Mouse (Mus musculus) hindbrain, embryonic 14.5 days (tissue): ENCODE data around the gene Rapsn. TPM values are rescaled to one million over a fixed set of nuclear protein-coding genes. Genes with fewer than 3 reads are reported as not detected.
"Not testable (repeated sequence)": the region's sequence is repeated elsewhere in the genome, so short reads cannot be mapped to it uniquely, and the experiment has no call there.

Source experiments
- ATAC-seq: fragments of 200-750 bp; cut with Nextera tagmentation; 2 replicates; pipeline ENCODE4 v1.8.0; 2017; ENCODE audit warnings: moderate number of reproducible peaks, mild to moderate bottlenecking, moderate TSS enrichment, moderate library complexity; ENCODE audit not compliant: low FRiP score
- DNase-seq: peaks from one replicate; pipeline ENCODE4 v3.0.0-alpha.2; 2015; ENCODE audit warnings: low spot score
- H3K27ac ChIP-seq: fragments of 300-500 bp; sonication (generic); 2 replicates; pipeline ENCODE4 v1.5.1; 2014; ENCODE audit warnings: mild to moderate bottlenecking, moderate library complexity
- H3K27me3 ChIP-seq: fragments of 300-500 bp; sonication (generic); 2 replicates; pipeline ENCODE4 v1.6.1; 2014; ENCODE audit warnings: mild to moderate bottlenecking, low read length, mixed read lengths; ENCODE audit not compliant: control insufficient read depth, insufficient read depth
- H3K36me3 ChIP-seq: fragments of 300-500 bp; sonication (generic); replicated peaks from 2 replicates; pipeline ENCODE4 v1.6.1; 2014; ENCODE audit not compliant: control insufficient read depth, insufficient read depth
- H3K4me1 ChIP-seq: fragments of 300-500 bp; sonication (generic); replicated peaks from 2 replicates; pipeline ENCODE4 v1.6.1; 2014; ENCODE audit warnings: antibody characterized with exemption, low read length, mixed read lengths; ENCODE audit not compliant: control insufficient read depth, insufficient read depth
- H3K4me2 ChIP-seq: fragments of 300-500 bp; sonication (generic); replicated peaks from 2 replicates; pipeline ENCODE4 v1.6.1; 2014; ENCODE audit warnings: mild to moderate bottlenecking, moderate library complexity
- H3K4me3 ChIP-seq: fragments of 300-500 bp; sonication (generic); replicated peaks from 2 replicates; pipeline ENCODE4 v1.5.1; 2014; ENCODE audit warnings: mild to moderate bottlenecking, low read length
- H3K9ac ChIP-seq: fragments of 300-500 bp; sonication (generic); 2 replicates; pipeline ENCODE4 v1.6.1; 2014
- H3K9me3 ChIP-seq: fragments of 300-500 bp; sonication (generic); 2 replicates; pipeline ENCODE4 v1.6.1; 2016; ENCODE audit warnings: low read length; ENCODE audit not compliant: control insufficient read depth
- WGBS: fragments of 180-500 bp; shearing (Covaris S2); extraction: QIAGEN DNeasy Blood & Tissue Kit; methylation state at CpG from one replicate; pipeline ENCODE4 v1.1.7; 2014; 5-methylcytosine and 5-hydroxymethylcytosine counted together
- polyA plus RNA-seq: library from polyadenylated mRNA; unstranded; fragments of >200 nt; fragmentation: Nextera tagmentation; extraction: Ambion mirVana; gene quantifications from 2 replicates; pipeline ENCODE4 v1.2.1, GENCODE M21; 2014

Rapsn gene
- 0.97 and 1.1 TPM in 2 replicates for polyA plus RNA-seq

DNA sequence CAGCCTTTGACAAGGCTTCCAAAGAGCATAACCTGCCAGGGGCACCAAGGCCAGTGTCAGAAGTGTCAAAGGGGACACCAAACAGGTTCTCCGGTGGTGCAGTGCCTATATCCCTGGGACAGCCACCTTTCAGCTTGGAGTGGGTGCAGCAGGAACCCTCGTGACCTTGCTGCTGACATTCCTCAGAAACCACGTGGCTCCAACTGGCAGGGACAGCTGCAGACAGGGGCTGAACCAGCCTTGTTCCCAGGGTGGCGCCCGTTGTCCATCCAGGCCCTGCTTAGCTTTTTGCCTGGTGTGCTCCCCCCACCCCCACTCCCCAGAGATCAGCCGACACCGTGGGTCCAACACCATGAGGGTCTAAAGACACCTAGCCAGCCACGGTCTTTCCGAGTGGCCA, at the start of gene Rapsn:
TSS of gene Rapsn (plus strand) at position 236 of the 400 bp plus-strand sequence.
- H3K9me3 ChIP-seq = no peaks in the 10 kb centered on the region
- DNase-seq (no peak), ATAC-seq (no peak)
- H3K9ac ChIP-seq = no peak within 1 kb of the TSS
- no peak within 1 kb of the TSS for H3K4me2 ChIP-seq
- H3K27me3 ChIP-seq = no peaks in the 10 kb centered on the region
- H3K27ac ChIP-seq = no peak within 1 kb of the TSS
- no peaks in the 10 kb centered on the region for H3K4me1 ChIP-seq
- 70% methylated on average over 9 of the region's 9 CpGs for WGBS
- no peaks in the 10 kb centered on the region for H3K36me3 ChIP-seq
- H3K4me3 ChIP-seq = no peak within 1 kb of the TSS

DNA sequence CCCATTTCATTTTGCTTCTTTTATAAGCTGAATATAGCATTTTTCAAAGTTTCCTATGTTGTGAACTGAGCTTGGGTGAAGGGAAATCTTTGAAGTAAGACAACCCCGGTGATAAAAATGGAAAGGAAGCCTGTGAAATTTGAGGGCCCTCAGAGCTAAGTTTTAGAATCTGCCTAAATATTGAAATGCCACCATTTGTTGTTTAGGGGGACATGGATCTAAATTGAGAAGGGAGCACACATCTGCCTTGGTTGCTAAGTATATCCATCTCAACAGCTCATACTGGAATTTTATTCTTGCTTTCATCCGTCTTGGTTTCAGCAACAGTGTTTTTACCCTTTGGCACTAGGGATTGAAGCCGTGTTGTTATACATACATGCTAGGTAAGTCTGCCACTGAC, 49.4 kb upstream of the Rapsn start:
- Histone ChIP-seq H3K27me3 (no peaks in the 10 kb centered on the region), H3K4me3 (no peak overlapping the region), H3K4me1 (no peaks in the 10 kb centered on the region), H3K27ac (no peak overlapping the region), H3K9me3 (no peaks in the 10 kb centered on the region), H3K4me2 (no peak overlapping the region), H3K9ac (no peak overlapping the region), H3K36me3 (no peaks in the 10 kb centered on the region)
- DNase-seq (no peak), ATAC-seq (no peak)
- WGBS = 90% methylated on average over 3 of the region's 3 CpGs

DNA sequence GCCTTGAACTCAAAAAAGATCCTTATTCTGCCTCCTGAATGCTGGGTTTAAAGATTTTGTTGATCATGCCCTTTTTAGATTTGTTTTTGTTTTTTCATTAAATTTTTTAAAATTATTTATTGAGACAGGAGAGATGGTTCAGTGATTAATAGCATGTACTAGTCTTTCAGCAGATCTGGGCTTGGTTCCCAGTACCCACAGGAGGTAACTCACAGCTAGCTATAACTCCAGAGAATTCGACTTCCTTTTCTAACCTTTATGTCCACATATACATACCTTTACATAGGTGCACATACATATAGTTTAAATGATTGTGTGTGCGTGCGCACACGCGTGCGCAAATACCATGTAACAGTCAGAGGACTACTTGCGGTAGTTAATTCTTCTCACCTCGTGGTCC, 26.9 kb upstream of the Rapsn start:
- DNase-seq (no peak), ATAC-seq (no peak)
- no peaks in the 10 kb centered on the region for H3K27me3 ChIP-seq
- H3K4me1 ChIP-seq = no peaks in the 10 kb centered on the region
- H3K27ac ChIP-seq = no peak overlapping the region
- no peaks in the 10 kb centered on the region for H3K9me3 ChIP-seq
- H3K36me3 ChIP-seq = peaks cover 92% of the 10 kb centered on the region
- H3K4me3 ChIP-seq = no peak overlapping the region
- no peak overlapping the region for H3K9ac ChIP-seq
- no peak overlapping the region for H3K4me2 ChIP-seq
- WGBS = 97% methylated on average over 8 of the region's 8 CpGs

DNA sequence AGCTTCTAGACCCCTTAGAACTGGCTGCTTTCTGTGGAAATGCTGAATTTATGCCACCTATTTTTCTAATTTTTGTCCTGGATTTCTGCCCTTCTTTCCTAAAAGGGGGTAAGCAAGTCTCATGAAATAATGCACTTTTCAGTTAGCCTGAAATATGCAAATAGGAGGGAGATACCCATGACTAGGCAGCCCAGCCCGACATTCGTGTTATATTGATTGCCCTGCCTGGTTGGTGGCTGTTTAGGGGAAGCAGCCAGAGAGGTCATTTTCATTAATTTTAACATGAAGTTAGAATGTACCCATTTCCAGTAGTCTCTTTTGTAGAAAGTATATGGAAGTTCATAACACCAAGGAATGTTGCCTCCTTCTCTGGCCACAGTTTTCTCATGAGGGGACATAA, 21.5 kb upstream of the Rapsn start:
- Histone ChIP-seq H3K27me3 (no peaks in the 10 kb centered on the region), H3K4me1 (no peaks in the 10 kb centered on the region), H3K27ac (no peak overlapping the region), H3K4me2 (no peak overlapping the region), H3K36me3 (peaks cover 86% of the 10 kb centered on the region), H3K9ac (no peak overlapping the region), H3K4me3 (no peak overlapping the region), H3K9me3 (no peaks in the 10 kb centered on the region)
- no peak for DNase-seq
- ATAC-seq = no peak
- WGBS = 91% methylated on average over 2 of the region's 2 CpGs

DNA sequence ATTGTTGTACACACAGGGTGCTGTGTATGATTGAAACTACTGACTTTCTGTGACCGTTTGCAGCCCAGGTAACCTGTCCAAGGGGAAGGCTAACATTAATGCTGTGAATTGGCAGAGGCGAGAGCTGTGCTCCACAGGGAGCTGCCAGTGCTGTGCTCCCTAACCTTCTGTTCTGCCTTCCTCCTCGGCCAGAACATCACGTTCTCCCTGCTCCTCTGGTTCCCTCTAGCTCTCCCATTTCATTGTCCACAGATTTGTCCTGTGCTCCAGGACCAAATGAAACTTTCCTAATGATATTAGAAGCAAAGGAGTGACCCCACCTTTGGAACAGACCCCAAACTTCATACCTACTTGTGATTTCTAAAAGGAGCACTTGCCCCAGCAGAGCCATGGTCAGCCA, 20.0 kb upstream of the Rapsn start:
- H3K36me3 ChIP-seq = peaks cover 78% of the 10 kb centered on the region
- H3K4me3 ChIP-seq = no peak overlapping the region
- no peak overlapping the region for H3K4me2 ChIP-seq
- H3K27me3 ChIP-seq = no peaks in the 10 kb centered on the region
- H3K4me1 ChIP-seq = no peaks in the 10 kb centered on the region
- H3K9me3 ChIP-seq = no peaks in the 10 kb centered on the region
- ATAC-seq = no peak
- no peak for DNase-seq
- 71% methylated on average over 4 of the region's 4 CpGs for WGBS
- no peak overlapping the region for H3K9ac ChIP-seq
- no peak overlapping the region for H3K27ac ChIP-seq

DNA sequence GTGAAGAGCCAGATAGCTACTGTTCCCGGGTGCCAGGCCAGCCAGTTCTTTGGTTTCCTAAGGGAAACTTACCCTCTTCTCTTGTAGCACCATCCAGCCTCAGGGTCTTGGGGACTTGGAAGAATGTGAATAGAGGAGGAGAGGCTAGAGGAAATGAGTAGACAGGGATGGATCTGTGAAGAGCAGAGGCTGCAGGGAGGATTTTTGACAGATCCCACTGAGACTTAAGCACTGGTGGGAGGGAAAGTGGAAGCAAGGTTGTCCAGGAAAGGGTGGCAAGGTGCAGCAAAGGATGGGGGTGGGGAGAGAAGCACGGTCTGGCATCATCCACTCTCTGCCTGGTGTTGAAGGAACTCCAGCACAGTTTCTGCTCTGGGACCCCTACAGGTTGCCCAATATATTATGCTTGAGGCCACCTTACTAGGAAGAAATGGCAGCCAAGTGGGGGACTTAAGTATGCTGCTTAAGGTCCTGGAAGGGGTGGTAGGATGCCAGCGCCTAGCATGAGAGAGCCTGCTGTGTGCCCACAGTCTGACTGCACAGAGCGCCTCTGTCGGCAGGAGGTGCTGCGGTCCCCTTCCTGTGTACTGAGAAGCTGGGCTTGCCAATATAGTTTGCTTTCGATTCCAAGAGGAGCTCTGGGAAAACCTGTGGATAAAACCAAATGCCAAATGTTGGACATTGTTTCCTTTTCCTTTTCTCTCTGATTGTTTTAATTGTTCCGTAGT, 17.2 kb upstream of the Rapsn start:
- H3K27ac ChIP-seq = no peak overlapping the region
- H3K27me3 ChIP-seq = no peaks in the 10 kb centered on the region
- 74% methylated on average over 8 of the region's 8 CpGs for WGBS

DNA sequence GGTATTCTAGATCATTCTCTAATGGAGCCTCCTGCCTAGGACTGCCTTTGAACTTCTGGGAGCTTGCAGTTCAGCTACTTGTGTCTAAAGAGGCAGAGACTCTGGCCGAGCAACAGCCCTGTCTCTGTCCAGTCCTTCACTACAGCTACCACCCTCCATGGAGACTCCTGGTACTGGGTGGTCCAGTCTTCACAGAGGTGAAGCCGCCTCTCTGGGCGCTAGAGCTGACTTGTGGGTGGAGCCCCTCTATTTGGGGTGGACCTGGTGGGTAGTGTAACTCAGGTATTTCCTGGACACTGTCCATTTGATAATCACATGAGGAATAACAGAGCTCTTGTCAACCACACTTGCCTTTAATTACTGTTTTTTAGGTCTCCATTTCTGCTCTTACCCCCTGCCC, 15.5 kb upstream of the Rapsn start:
- Histone ChIP-seq H3K27me3 (no peaks in the 10 kb centered on the region), H3K4me3 (no peak overlapping the region), H3K4me2 (no peak overlapping the region), H3K9me3 (no peaks in the 10 kb centered on the region), H3K27ac (no peak overlapping the region), H3K4me1 (no peaks in the 10 kb centered on the region), H3K9ac (no peak overlapping the region), H3K36me3 (peaks cover 37% of the 10 kb centered on the region)
- DNase-seq (no peak), ATAC-seq (no peak)
- 97% methylated on average over 3 of the region's 3 CpGs for WGBS

More for the DNA sequence above, 17.2 kb upstream of the Rapsn start:
- no peak overlapping the region for H3K9ac ChIP-seq
- DNase-seq (no peak), ATAC-seq (no peak)
- H3K36me3 ChIP-seq = peaks cover 54% of the 10 kb centered on the region
- H3K4me1 ChIP-seq = no peaks in the 10 kb centered on the region
- H3K4me2 ChIP-seq = no peak overlapping the region
- no peaks in the 10 kb centered on the region for H3K9me3 ChIP-seq
- H3K4me3 ChIP-seq = no peak overlapping the region

DNA sequence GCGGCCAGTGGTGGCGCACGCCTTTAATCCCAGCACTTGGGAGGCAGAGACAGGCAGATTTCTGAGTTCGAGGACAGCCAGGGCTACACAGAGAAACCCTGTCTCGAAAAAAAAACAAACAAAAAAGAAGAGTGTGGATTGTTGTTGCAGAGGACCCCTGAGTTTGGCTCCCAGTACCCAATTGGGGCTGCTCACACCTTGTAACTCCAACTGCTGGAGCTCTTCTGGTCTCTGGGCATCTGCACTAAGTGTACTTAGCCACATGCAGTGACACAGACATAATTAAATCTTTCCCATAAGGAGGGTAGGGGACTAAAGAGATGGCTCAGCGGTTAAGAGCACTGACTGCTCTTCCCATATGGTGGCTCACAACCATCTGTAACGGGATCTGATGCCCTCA, 13.2 kb upstream of the Rapsn start:
- H3K4me3 ChIP-seq, H3K9me3 ChIP-seq, H3K27me3 ChIP-seq, DNase-seq, H3K27ac ChIP-seq, H3K4me1 ChIP-seq, ATAC-seq, H3K9ac ChIP-seq, H3K4me2 ChIP-seq: not testable (repeated sequence)
- peaks cover 15% of the 10 kb centered on the region for H3K36me3 ChIP-seq
- 96% methylated on average over 7 of the region's 7 CpGs for WGBS

DNA sequence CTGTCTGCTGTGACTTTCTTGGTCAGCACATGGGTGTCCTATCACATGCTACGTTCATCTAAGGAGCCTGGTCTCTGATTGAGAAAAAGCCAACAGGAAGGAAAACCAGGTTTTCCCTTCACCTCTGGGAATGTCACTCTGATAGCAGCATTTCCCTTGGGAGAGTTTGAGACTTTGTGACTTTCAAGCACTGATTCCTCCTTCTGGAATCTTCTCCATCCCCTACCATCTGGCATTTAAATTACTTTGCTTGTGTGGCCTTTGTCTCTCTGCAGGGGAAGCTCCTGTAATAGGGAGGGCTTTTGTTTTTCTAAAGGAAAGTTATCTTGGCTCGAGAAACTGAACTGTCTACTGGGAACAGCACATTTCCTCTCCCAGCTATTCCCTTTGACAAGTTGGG, 12.3 kb upstream of the Rapsn start:
- Histone ChIP-seq H3K9ac (no peak overlapping the region), H3K9me3 (no peaks in the 10 kb centered on the region), H3K4me3 (no peak overlapping the region), H3K36me3 (peaks cover 14% of the 10 kb centered on the region), H3K4me1 (no peaks in the 10 kb centered on the region), H3K27ac (no peak overlapping the region), H3K27me3 (no peaks in the 10 kb centered on the region), H3K4me2 (no peak overlapping the region)
- ATAC-seq (no peak), DNase-seq (no peak)
- WGBS = 61% methylated on average over 2 of the region's 2 CpGs

DNA sequence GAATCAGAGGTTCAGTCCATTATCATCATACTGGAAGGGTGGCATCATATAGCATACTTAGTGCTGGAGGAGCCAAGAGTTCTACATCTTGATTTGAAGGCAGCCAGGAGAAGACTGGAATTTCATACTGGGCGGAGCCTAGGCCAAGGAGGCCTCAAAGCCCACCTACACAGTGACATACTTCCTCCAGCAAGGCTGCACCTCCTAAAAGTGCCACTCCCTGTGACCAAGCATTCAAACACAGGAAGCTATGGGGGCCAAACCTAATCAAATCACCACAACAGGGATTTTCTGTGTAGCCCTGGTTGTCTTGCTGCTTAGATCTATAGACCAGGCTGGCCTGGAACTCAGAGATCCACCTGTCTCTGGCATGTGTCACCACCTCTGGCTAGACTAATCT, 11.5 kb upstream of the Rapsn start:
- Histone ChIP-seq H3K4me1 (no peaks in the 10 kb centered on the region), H3K27ac (no peak overlapping the region), H3K9ac (no peak overlapping the region), H3K4me2 (no peak overlapping the region), H3K36me3 (peaks cover 10% of the 10 kb centered on the region), H3K9me3 (no peaks in the 10 kb centered on the region), H3K27me3 (no peaks in the 10 kb centered on the region), H3K4me3 (no peak overlapping the region)
- no peak for ATAC-seq
- no peak for DNase-seq
- 96% methylated on average over 1 of the region's 1 CpGs for WGBS
